Mouse (Mus musculus) lung, adult 18-20 months (tissue): Measurements from ENCODE around the gene Ust.
"Not testable (repeated sequence)": the region's sequence is repeated elsewhere in the genome, so short reads cannot be mapped to it uniquely, and the experiment has no call there.

Experiments used
- DNase-seq, 2 experiments: peaks; one replicate each; pipeline ENCODE4 v3.0.0; 2022; ENCODE audit warnings: mixed read lengths in 2 of 2

The Ust gene

GRCm38 (mm10) chr10:8518141-8519013 is at the start of gene Ust:
Gene Ust (minus strand): TSS chr10:8518825.
- peak; percentile 82 to 84 for DNase-seq

GRCm38 (mm10) chr10:8561366-8561765 is 42.7 kb upstream of the Ust start:
- DNase-seq, result no peak

- not testable (repeated sequence) for DNase-seq
These were observed 40.9 kb upstream of the Ust start for GRCm38 (mm10) chr10:8559566-8559965.

DNA sequence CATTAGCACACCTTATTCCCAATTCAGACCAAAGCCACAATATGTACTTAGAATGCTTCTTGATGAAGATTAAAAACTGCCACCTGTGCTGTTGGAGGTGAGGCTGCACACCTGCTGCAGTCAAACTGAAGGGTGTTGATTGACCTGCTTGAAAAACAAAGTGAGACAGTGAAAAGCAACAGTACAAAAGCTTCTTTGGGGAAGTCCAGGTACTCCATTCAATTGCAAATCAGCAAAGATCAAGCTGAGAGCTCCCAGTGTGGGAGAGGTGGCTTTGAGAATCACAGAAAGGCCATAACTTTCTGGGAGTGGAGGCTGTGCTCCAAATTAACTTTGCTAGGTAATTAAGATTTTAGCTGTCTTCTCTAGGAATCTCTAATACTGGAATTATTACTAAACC is 33.6 kb upstream of the Ust start:
- not testable (repeated sequence) for DNase-seq

- not testable (repeated sequence) for DNase-seq
These were observed 33.0 kb upstream of the Ust start for GRCm38 (mm10) chr10:8551601-8552000.

DNA sequence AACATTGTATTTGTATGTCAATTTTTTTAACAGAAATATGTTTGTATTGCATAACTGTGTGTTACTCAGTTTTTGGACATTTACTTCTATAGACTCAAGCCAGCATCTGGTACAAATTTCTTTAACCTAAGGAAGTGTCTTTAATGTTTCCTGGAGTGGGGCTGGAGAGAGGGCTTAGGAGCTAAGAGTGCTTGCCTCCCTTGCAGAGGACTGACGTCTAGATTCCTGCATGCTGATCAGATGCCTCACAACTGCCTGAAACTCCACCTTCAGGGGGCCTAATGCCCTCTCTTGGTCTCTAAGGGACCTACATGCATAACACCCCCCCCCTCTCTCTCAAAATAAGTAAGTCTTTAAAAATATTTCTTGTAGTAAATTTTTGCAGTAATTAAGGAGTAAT is 22.9 kb upstream of the Ust start:
- no peak for DNase-seq

GRCm38 (mm10) chr10:8535445-8535844 is 16.8 kb upstream of the Ust start:
- DNase-seq, result no peak

DNA sequence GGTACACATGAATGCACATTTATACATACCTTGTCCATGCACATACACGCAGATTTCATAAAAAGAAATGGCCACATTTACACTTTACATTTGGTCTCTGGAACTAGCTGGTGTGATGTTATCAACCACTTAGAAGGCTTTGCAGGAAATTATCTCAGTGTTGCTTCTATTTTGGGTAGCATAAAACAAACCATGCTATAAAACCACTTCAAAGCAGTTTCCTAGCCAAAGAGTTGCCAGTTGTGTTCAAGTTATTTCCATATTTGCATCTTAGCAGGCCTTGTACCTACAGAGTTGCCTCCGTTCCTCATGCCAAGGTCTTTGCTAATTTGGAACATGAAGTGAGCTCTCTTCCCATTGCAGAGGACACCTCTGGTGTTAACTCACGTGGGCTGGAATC is 13.0 kb upstream of the Ust start:
- no peak for DNase-seq

DNA sequence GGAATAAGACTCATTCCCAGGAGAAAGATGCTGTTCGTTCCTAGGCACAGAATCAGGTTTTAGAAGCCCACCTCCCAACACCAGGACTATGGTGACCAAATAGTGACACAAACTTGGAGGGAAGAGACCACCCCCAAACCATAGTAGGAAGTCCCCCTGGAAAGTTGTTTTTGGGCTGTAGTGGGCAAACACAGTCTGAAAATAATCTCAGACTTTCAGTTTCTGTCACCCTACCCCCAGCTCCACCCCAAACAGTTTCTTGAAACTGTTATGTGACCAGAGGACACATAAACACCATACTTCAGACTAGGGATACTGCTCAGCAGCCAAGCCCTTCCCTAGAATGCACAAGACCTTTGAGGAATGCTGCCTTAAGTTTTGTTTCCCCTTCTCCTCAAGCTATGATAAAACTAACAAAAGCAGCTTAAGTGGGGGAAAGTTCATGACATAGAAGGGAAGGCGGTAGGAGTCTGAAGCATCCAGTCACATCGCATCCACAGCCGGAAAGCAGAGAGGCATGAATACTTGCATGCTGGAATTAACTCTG is 12.0 kb upstream of the Ust start:
- DNase-seq, result no peak

DNA sequence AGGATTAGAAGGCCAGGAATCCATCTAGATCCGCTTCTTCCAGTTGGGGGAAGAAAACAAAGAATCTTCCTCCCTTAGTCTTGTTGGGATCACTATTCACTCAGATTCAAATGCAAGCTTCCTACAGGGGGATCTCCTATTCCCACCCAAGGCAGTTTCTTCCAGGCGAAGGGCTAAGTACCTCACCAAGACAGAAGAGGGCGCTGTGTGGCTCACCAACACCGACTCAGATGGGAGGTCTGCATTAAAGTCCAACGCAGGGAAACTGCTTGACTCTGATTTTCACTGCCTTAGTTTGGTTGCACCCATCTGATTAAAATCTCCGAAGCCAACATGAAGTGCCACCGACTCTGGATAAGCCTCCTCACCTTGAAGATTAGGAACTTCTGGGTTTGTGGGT is 10.5 kb upstream of the Ust start:
- DNase-seq, result peak in 1 of 2 experiments; percentile 7

DNA sequence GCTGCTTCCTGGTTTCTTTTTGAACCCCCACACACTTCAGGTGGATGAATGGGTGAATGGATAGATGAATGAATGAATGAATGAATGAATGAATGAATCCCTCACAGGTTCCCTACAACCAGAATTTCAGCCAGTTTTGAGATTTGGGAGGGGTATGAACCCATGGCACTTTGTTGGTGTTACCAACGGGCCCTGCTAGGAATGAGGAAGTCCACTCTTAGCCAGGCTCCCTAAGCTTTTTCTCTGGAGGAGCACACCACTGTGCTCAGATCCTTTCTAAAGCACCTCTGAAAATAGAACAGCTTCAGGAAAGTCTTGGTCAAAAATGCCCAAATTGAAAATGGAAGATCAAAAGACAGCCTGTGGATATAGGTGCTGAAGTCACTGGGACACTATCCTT is 6.7 kb upstream of the Ust start:
- no peak for DNase-seq

- DNase-seq, result no peak
These were observed 2.9 kb upstream of the Ust start for GRCm38 (mm10) chr10:8521536-8521935.

DNA sequence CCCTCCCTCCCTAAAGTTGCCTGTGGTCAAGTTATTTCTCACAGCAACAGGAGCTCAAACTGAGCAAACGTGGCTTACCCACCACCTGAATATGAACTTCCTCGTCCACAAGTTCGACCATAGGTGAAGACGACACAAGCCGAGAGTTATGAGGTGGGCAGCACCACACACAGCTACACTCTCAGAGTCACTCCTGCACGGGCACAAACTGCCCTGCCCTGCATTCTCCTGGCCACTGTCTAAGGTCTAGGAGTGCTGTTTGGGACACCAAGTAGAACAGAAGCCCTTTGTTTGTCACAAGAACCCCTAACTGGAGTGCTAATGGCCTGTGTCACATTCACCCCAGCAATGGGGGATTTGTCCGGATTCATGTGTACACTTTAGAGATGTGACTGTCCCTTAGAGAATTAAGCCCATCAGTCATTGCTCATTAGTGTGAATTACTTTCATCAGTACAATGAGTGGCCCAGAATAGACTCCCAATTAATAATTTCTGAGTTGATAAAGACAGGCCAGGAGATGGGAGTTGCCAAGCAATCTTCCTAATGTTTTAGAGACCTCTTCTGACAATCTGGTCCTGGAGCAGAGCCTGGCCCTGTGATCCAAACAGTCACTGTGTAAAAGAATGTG is 2.3 kb upstream of the Ust start:
- DNase-seq, result no peak

DNA sequence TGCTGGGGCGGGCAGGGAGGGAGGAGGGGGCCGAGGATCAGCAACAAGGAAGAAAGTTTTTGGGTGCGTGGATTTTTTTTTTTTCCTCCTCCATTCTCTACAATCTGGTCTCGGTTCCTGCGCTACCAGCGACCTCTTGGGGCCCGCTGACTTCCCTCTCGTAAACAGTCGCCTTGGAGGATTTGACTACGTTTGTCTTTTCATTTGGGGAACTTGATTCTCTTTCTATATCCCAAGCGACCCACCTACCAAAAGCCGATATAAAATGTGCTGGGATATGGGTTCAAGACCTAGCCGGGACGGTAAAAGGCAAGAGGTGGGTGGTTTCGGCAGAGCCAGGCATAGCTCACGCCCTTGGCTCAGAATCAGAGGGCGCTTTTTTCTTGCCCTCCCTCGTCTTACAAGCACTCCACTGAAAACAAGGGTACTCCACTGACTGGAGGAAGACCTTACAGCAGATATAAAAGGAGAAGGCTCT is 428 bp upstream of the Ust start:
- DNase-seq, result peak in 1 of 2 experiments; percentile 31

DNA sequence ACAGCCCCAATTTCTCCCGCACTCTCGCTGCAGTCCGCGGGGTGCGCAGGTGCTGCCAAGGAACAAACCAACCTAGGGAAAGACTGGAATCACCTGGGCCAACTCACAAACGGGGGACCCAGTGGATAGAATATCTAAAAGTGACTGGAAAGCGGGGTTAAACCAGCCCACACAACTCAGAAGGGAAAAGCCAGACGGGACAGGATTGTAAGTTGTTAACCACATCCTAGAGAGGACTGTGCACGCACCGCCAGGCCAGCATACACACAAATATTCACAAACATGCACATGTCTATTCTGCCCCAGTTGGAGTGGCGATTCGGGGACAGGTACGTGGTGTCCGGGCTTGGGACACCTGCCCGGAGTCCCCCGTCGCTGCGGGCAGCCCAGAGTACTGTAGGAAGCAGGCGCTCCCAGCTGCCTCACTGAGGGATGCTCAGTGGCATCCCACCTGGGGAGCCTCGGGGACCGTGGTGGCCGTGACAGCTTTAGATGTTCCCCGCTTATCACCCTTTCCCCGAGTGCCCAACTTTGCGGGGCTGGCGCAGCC is 959 bp downstream of the Ust start:
- DNase-seq, result no peak

GRCm38 (mm10) chr10:8516916-8517524 is 1.6 kb downstream of the Ust start:
- DNase-seq, result no peak

DNA sequence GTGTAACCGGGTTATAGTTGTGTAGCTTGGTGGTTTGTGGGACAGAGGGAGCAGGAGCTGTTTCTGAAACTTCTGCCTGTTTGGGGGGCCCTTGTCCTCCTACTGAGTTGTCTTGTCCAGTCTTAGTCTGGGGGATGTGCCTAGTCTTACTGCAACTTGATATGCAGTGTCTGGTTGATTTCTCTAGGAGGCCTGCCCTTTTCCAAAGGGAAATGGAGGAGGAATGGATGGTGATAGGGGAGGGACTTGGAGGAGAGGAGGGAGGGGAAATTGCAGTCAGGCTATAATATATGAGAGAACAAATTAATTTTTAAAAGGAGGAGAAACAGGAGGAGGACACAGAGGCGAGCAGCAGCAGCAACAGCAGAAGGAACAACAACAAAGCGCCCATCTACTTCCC is 4.9 kb downstream of the Ust start:
- no peak for DNase-seq

- no peak for DNase-seq
These were observed 6.4 kb downstream of the Ust start for GRCm38 (mm10) chr10:8512222-8512621.

DNA sequence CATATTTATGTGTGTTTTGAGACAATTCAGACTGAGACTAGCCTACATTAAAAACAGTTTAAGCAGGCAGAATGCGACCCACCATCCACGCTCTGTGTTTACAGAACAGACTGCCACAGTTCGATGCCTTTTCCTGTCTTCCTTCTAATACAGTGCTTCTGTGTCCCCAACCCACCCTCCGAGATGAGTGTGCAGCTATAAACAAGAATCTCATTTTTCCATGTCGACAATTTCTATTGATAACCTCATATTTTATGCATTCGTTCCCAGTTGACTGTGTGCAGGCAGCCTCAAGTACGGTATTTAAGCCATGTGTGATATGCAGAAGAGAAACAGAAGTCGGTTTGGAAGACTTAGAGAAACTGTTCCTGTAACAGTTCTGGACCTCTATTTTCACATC is 6.9 kb downstream of the Ust start:
- no peak for DNase-seq

GRCm38 (mm10) chr10:8506247-8506573 is 12.4 kb downstream of the Ust start:
- no peak for DNase-seq

GRCm38 (mm10) chr10:8505346-8506246 is 13.0 kb downstream of the Ust start:
- DNase-seq, result peak in 1 of 2 experiments; percentile 30

DNA sequence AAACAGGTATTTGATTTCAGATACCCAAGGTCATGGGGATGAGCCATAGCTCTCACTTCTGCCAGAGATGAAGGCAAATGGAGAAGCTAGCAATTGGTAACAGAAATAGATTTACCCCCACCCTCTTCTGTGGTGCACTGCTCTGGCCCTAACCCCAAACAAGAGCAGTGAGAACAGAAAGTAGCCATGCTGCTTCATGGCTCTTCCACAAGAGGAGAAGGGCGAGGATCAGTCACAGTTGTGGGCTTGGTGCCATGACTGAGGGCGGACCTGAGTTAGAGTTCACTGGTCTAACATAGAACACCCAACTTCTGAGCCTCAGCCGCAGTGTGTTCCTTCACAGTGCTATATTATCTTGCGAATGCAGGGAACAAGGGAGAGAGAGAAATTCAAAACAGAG is 13.8 kb downstream of the Ust start:
- peak in 1 of 2 experiments; percentile 18 for DNase-seq
